In genomic region chr16:37809623-37809992, GRCm38 (mm10) we compare ENCODE assay signal across 9 mouse cellular contexts. TPM values are rescaled to one million over a fixed set of nuclear protein-coding genes. Genes with fewer than 3 reads are reported as not detected.
A peak's percentile ranks its signal among the peaks of the same experiment; 100 is the strongest.
DNase-seq lines count a peak whose midpoint lies in the region; ATAC-seq and TF ChIP-seq lines count a peak whose summit lies in the region.
"Had no signal": no experiment of that assay in that cellular context is flagged by ENCODE, and none has a peak within 500 bp of the region (broad histone marks: within the 10 kb centered on the region; RNA-seq: fewer than 3 reads in every experiment).

No protein-coding gene starts in this region.

- H3K4me2 ChIP-seq in forebrain, embryonic 12.5 days: no peak overlapping the region
- no peak overlapping the region for H3K4me2 ChIP-seq in forebrain, embryonic 16.5 days (ENCODE audit: low read length)
- no peak overlapping the region for H3K4me2 ChIP-seq in forebrain, embryonic 15.5 days (replicated peaks)
- no peak overlapping the region for H3K4me2 ChIP-seq in limb, embryonic 12.5 days

- H3K9ac ChIP-seq in forebrain, embryonic 12.5 days: no peak overlapping the region
- no peak overlapping the region for H3K9ac ChIP-seq in forebrain, embryonic 16.5 days (replicated peaks; ENCODE audit: low read depth, low read length)
- H3K9ac ChIP-seq in forebrain, embryonic 15.5 days (replicated peaks): no peak overlapping the region
- no peak overlapping the region for H3K9ac ChIP-seq in limb, embryonic 12.5 days (replicated peaks)

- TF ChIP-seq CTCF in left cerebral cortex, adult 2 months (IDR thresholded peaks at IDR 0.05): no peak

- no peak for ATAC-seq in forebrain, embryonic 12.5 days (ENCODE audit: low FRiP score)
- no peak for ATAC-seq in forebrain, embryonic 16.5 days
- ATAC-seq in forebrain, embryonic 15.5 days (replicated peaks): no peak
- no peak for ATAC-seq in limb, embryonic 12.5 days (ENCODE audit: insufficient number of reproducible peaks, insufficient read depth, low FRiP score, low TSS enrichment, low read depth)

- H3K9me3 ChIP-seq in forebrain, embryonic 12.5 days: no peaks in the 10 kb centered on the region; the same call in 1 of the 2 replicates
- no peaks in the 10 kb centered on the region for H3K9me3 ChIP-seq in forebrain, embryonic 16.5 days (ENCODE audit: control insufficient read depth, low read length)
- no peaks in the 10 kb centered on the region for H3K9me3 ChIP-seq in forebrain, embryonic 15.5 days
- peaks cover 7% of the 10 kb centered on the region; the same call in 1 of the 2 replicates for H3K9me3 ChIP-seq in limb, embryonic 12.5 days

- H3K27me3 ChIP-seq in forebrain, embryonic 12.5 days: no peaks in the 10 kb centered on the region; the same call in 1 of the 2 replicates
- H3K27me3 ChIP-seq in forebrain, embryonic 16.5 days (replicated peaks; ENCODE audit: control insufficient read depth, insufficient read depth, low read length): no peaks in the 10 kb centered on the region
- no peaks in the 10 kb centered on the region for H3K27me3 ChIP-seq in forebrain, embryonic 15.5 days
- H3K27me3 ChIP-seq in limb, embryonic 12.5 days: no peaks in the 10 kb centered on the region

- DNase-seq in left cerebral cortex, adult 2 months (ENCODE audit: extremely low spot score in 1 of 2, low spot score in 2 of 2): no peak
- no peak for DNase-seq in left cerebral cortex, postnatal 14 days (ENCODE audit: low spot score in 2 of 2)
- DNase-seq in urinary bladder, postnatal 14 days (ENCODE audit: low spot score): no peak
- no peak for DNase-seq in adrenal gland, postnatal 36 days
- DNase-seq: B cell, adult 2 months had no signal

- 0 out of 2 replicates have a peak, but pooled peaks cover 5% of the 10 kb centered on the region for H3K36me3 ChIP-seq in forebrain, embryonic 12.5 days (replicated peaks)
- no peaks in the 10 kb centered on the region for H3K36me3 ChIP-seq in forebrain, embryonic 16.5 days (ENCODE audit: control insufficient read depth, insufficient read depth)
- H3K36me3 ChIP-seq in forebrain, embryonic 15.5 days: no peaks in the 10 kb centered on the region
- H3K36me3 ChIP-seq in limb, embryonic 12.5 days: peaks cover 42% of the 10 kb centered on the region

- H3K27ac ChIP-seq in forebrain, embryonic 12.5 days: peak overlapping the region; percentile 67
- H3K27ac ChIP-seq in forebrain, embryonic 16.5 days (ENCODE audit: low read length): no peak overlapping the region; the same call in 1 of the 2 replicates
- peak overlapping the region; percentile 77 for H3K27ac ChIP-seq in left cerebral cortex, adult 2 months
- peak overlapping the region; percentile 25; the same call in 1 of the 2 replicates for H3K27ac ChIP-seq in forebrain, embryonic 15.5 days (replicated peaks)
- peak overlapping the region; percentile 78 for H3K27ac ChIP-seq in limb, embryonic 12.5 days

- H3K4me3 ChIP-seq in forebrain, embryonic 12.5 days (replicated peaks): no peak overlapping the region
- H3K4me3 ChIP-seq in forebrain, embryonic 16.5 days (replicated peaks; ENCODE audit: low read length): no peak overlapping the region
- no peak overlapping the region for H3K4me3 ChIP-seq in left cerebral cortex, adult 2 months
- H3K4me3 ChIP-seq in forebrain, embryonic 15.5 days: no peak overlapping the region
- H3K4me3 ChIP-seq in limb, embryonic 12.5 days (replicated peaks): no peak overlapping the region

- 73% methylated on average over 6 of the region's 6 CpGs for WGBS in forebrain, embryonic 12.5 days
- whole genome bisulfite sequencing in forebrain, embryonic 16.5 days: 62% methylated on average over 6 of the region's 6 CpGs
- 70% methylated on average over 6 of the region's 6 CpGs for WGBS in forebrain, embryonic 15.5 days
- WGBS in limb, embryonic 12.5 days: 77% methylated on average over 6 of the region's 6 CpGs

- peaks cover 32% of the 10 kb centered on the region for H3K4me1 ChIP-seq in forebrain, embryonic 12.5 days
- H3K4me1 ChIP-seq in forebrain, embryonic 16.5 days (replicated peaks; ENCODE audit: control insufficient read depth, insufficient read depth, low read length): peaks cover 24% of the 10 kb centered on the region
- H3K4me1 ChIP-seq in forebrain, embryonic 15.5 days: peaks cover 22% of the 10 kb centered on the region
- peaks cover 58% of the 10 kb centered on the region for H3K4me1 ChIP-seq in limb, embryonic 12.5 days (replicated peaks)

- intact Hi-C loops in left cerebral cortex, adult 2 months (cut with DNase I): no loop called here
- intact Hi-C loops in left cerebral cortex, postnatal 14 days (cut with DNase I): no loop called here

RNA-seq across cellular contexts. Expression of gene Fstl1, which starts 32.9 kb away (rescaled TPM):
- polyA plus RNA-seq in forebrain, embryonic 12.5 days (2016; fragmentation: Nextera tagmentation; extraction: Ambion mirVana): 146 and 173 TPM in 2 replicates
- polyA plus RNA-seq in forebrain, embryonic 16.5 days (2015; fragmentation: Nextera tagmentation; extraction: Ambion mirVana): 75.6 and 105 TPM in 2 replicates
- 10 to 100 TPM; 28.8 to 33.3 TPM for total RNA-seq in left cerebral cortex, adult 2 months (2021)
- 10 to 100 TPM; 44.8 to 49.1 TPM for total RNA-seq in left cerebral cortex, postnatal 14 days (2021)
- 80.6 and 82.9 TPM in 2 replicates for polyA plus RNA-seq in forebrain, embryonic 15.5 days (2015; fragmentation: Nextera tagmentation; extraction: Ambion mirVana)
- 385 and 432 TPM in 2 replicates for polyA plus RNA-seq in limb, embryonic 12.5 days (2016; fragmentation: Nextera tagmentation; extraction: Ambion mirVana)
- total RNA-seq in adrenal gland, postnatal 36 days (2021): 10 to 100 TPM; 59.3 to 87.0 TPM

RNA-seq across cellular contexts. Expression of gene Gm36028, which starts 51.3 kb away (rescaled TPM):
- 0.17 and 0.29 TPM in 2 replicates for polyA plus RNA-seq in forebrain, embryonic 12.5 days (2016; fragmentation: Nextera tagmentation; extraction: Ambion mirVana)
- 0.19 TPM in 1 of 2 replicates, not detected in the other for polyA plus RNA-seq in forebrain, embryonic 16.5 days (2015; fragmentation: Nextera tagmentation; extraction: Ambion mirVana)
- total RNA-seq in left cerebral cortex, adult 2 months (2021): not detected
- total RNA-seq in left cerebral cortex, postnatal 14 days (2021): not detected
- polyA plus RNA-seq in forebrain, embryonic 15.5 days (2015; fragmentation: Nextera tagmentation; extraction: Ambion mirVana): 0.15 TPM in 1 of 2 replicates, not detected in the other
- polyA plus RNA-seq in limb, embryonic 12.5 days (2016; fragmentation: Nextera tagmentation; extraction: Ambion mirVana): 0.19 TPM in 2 replicates
- total RNA-seq in adrenal gland, postnatal 36 days (2021): under 1 TPM in 1 of 2 experiments, not detected in 1; 0.49 TPM

RNA-seq across cellular contexts. Expression of gene Lrrc58, which starts 58.6 kb away (rescaled TPM):
- polyA plus RNA-seq in forebrain, embryonic 12.5 days (2016; fragmentation: Nextera tagmentation; extraction: Ambion mirVana): 65.8 and 70.1 TPM in 2 replicates
- 54.4 and 66.3 TPM in 2 replicates for polyA plus RNA-seq in forebrain, embryonic 16.5 days (2015; fragmentation: Nextera tagmentation; extraction: Ambion mirVana)
- total RNA-seq in left cerebral cortex, adult 2 months (2021): 100 to 1,000 TPM; 105 to 106 TPM
- 100 to 1,000 TPM; 108 to 119 TPM for total RNA-seq in left cerebral cortex, postnatal 14 days (2021)
- 61.2 and 62.6 TPM in 2 replicates for polyA plus RNA-seq in forebrain, embryonic 15.5 days (2015; fragmentation: Nextera tagmentation; extraction: Ambion mirVana)
- polyA plus RNA-seq in limb, embryonic 12.5 days (2016; fragmentation: Nextera tagmentation; extraction: Ambion mirVana): 66.7 and 71.9 TPM in 2 replicates
- total RNA-seq in adrenal gland, postnatal 36 days (2021): 100 to 1,000 TPM; 196 to 310 TPM
